Mouse (Mus musculus): ENCODE data around the gene Awat2.

DNA sequence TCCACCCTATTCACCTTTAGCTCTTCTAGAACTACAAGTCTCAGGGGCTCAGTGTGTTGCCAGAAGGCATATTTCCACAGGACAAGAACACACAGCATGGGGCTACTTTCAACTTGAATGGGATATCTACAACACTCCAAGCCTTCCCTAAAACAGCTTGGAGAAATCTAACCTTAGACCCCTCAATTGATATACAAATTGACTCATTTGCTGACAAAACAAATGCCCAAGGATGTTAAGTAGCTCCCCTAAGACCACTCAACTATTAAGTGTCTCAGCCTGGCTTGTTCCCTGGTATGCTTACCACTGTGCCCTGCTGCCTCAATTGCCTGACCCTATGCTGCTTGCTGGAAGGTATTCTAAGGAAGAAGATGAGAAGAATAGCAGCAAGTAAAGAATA lies 41.6 kb downstream of the Awat2 start:
- TF ChIP-seq CTCF (IDR thresholded peaks at IDR 0.05; ENCODE audit: extremely low read depth, insufficient read depth, low read length) (no peak), POLR2A (IDR thresholded peaks at IDR 0.05; ENCODE audit: extremely low read depth, insufficient read depth, low read length) (no peak)
